Mouse (Mus musculus): ENCODE measurements at regions not wholly inside any gene's neighbourhood (a gene's known extent, or its start where the extent isn't known, plus 50 kb on each side); places are given as distances from the start of the nearest gene placed in this dataset.

DNA sequence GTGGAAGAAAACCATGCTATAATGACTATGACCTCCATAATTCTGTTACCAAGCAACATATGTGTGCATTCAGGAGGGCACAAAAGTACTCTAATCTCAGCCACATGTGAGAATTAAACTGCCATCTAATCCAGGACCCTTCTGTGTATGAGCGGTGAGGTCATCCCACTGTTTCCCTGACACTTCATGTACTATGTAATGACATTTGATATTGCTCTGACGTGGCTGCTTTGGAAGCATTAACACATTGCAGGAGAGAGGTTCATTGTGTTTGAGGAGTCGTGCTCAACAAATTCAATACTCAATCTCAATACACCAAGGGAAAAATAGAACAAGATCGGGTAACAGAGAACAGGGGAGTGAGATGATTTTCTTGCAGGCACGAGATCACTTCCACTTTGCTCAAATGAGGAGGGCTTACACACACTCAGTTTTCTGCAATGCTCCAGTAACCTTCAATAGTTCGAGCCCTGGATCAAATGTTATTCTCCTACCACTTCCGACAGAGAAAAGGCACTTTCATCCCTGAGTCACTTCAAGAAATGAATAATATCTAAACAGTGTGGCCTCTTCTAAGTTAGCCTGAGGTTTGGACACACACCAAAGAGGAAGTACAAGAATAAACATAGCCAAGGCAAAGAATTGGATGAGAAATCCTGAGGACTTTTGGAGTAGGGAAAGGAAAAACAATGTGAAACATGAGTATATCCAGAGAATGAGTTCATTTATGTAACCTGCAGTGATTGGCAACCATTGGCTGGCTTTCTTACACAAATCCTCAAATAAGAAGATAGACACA, 510.7 kb upstream of the Slit2 start:
- TF ChIP-seq CTCF (IDR thresholded peaks at IDR 0.05; ENCODE audit: low read depth) (no peak), EP300 (optimal IDR thresholded peaks at IDR 0.05) (no peak)
